Mouse (Mus musculus): ENCODE results near the gene Tmem151a. TPM values are rescaled to one million over a fixed set of nuclear protein-coding genes. Genes with fewer than 3 reads are reported as not detected.

Tmem151a gene
- polyA plus RNA-seq, 1 experiment from 2014 or later = 2.6 TPM

- Histone ChIP-seq H3K4me1 (replicated peaks; ENCODE audit: control insufficient read depth, insufficient read depth, low read length) (peaks cover 39% of the 10 kb centered on the region), H3K9ac (ENCODE audit: low read depth, low read length) (no peak overlapping the region), H3K36me3 (ENCODE audit: control insufficient read depth, insufficient read depth, low read length) (no peaks in the 10 kb centered on the region), H3K4me3 (ENCODE audit: low read depth, low read length) (peak overlapping the region; percentile 52), H3K9me3 (ENCODE audit: control insufficient read depth, low read length) (no peaks in the 10 kb centered on the region), H3K27me3 (replicated peaks; ENCODE audit: control insufficient read depth, insufficient read depth, low read length) (peaks cover 41% of the 10 kb centered on the region), H3K27ac (ENCODE audit: low read depth, low read length) (no peak overlapping the region), H3K4me2 (peak overlapping the region; percentile 95)
- DNase-seq (ENCODE audit: low spot score) (no peak), ATAC-seq (replicated peaks; ENCODE audit: low FRiP score) (0 out of 2 replicates have a peak, but pooled peaks have one; percentile 11)
- WGBS = 2% methylated on average over 15 of the region's 15 CpGs
These were observed 12.3 kb downstream of the Tmem151a start for GRCm38 (mm10) chr19:5073028-5073427.

- peak overlapping the region; percentile 52 for H3K4me3 ChIP-seq (ENCODE audit: low read depth, low read length)
- peak overlapping the region; percentile 66; the same call in 1 of the 2 replicates for H3K9ac ChIP-seq (ENCODE audit: low read depth, low read length)
- no peaks in the 10 kb centered on the region for H3K36me3 ChIP-seq (ENCODE audit: control insufficient read depth, insufficient read depth, low read length)
- 4% methylated on average over 20 of the region's 20 CpGs for WGBS
- peak overlapping the region; percentile 57; the same call in 1 of the 2 replicates for H3K27ac ChIP-seq (ENCODE audit: low read depth, low read length)
- H3K4me2 ChIP-seq = peak overlapping the region; percentile 95
- no peak for DNase-seq (ENCODE audit: low spot score)
- H3K27me3 ChIP-seq (replicated peaks; ENCODE audit: control insufficient read depth, insufficient read depth, low read length) = peaks cover 44% of the 10 kb centered on the region
- peaks cover 44% of the 10 kb centered on the region for H3K4me1 ChIP-seq (replicated peaks; ENCODE audit: control insufficient read depth, insufficient read depth, low read length)
- no peaks in the 10 kb centered on the region for H3K9me3 ChIP-seq (ENCODE audit: control insufficient read depth, low read length)
- ATAC-seq (replicated peaks; ENCODE audit: low FRiP score) = peak; percentile 11; the same call in 1 of the 2 replicates
These were observed 12.8 kb downstream of the Tmem151a start for GRCm38 (mm10) chr19:5072389-5073019.

GRCm38 (mm10) chr19:5071545-5072369 lies 13.6 kb downstream of the Tmem151a start:
- Histone ChIP-seq H3K36me3 (ENCODE audit: control insufficient read depth, insufficient read depth, low read length) (no peaks in the 10 kb centered on the region), H3K27me3 (replicated peaks; ENCODE audit: control insufficient read depth, insufficient read depth, low read length) (peaks cover 44% of the 10 kb centered on the region), H3K9ac (ENCODE audit: low read depth, low read length) (peak overlapping the region; percentile 66), H3K27ac (ENCODE audit: low read depth, low read length) (peak overlapping the region; percentile 66), H3K9me3 (ENCODE audit: control insufficient read depth, low read length) (no peaks in the 10 kb centered on the region), H3K4me1 (replicated peaks; ENCODE audit: control insufficient read depth, insufficient read depth, low read length) (peaks cover 51% of the 10 kb centered on the region), H3K4me3 (ENCODE audit: low read depth, low read length) (peak overlapping the region; percentile 52), H3K4me2 (peak overlapping the region; percentile 95)
- WGBS = 2% methylated on average over 40 of the region's 40 CpGs
- ATAC-seq (replicated peaks; ENCODE audit: low FRiP score) (peak; percentile 80), DNase-seq (ENCODE audit: low spot score) (peak; percentile 84)

- Histone ChIP-seq H3K4me3 (ENCODE audit: low read depth, low read length) (peak overlapping the region; percentile 52), H3K4me1 (replicated peaks; ENCODE audit: control insufficient read depth, insufficient read depth, low read length) (peaks cover 51% of the 10 kb centered on the region), H3K27ac (ENCODE audit: low read depth, low read length) (peak overlapping the region; percentile 66)
These were observed 14.3 kb downstream of the Tmem151a start for GRCm38 (mm10) chr19:5071077-5071476.

GRCm38 (mm10) chr19:5069978-5070377 lies 15.4 kb downstream of the Tmem151a start:
- Histone ChIP-seq H3K9ac (ENCODE audit: low read depth, low read length) (no peak overlapping the region), H3K36me3 (ENCODE audit: control insufficient read depth, insufficient read depth, low read length) (no peaks in the 10 kb centered on the region), H3K4me2 (peak overlapping the region; percentile 95), H3K4me3 (ENCODE audit: low read depth, low read length) (no peak overlapping the region; the same call in 1 of the 2 replicates), H3K9me3 (ENCODE audit: control insufficient read depth, low read length) (no peaks in the 10 kb centered on the region), H3K27me3 (replicated peaks; ENCODE audit: control insufficient read depth, insufficient read depth, low read length) (peaks cover 41% of the 10 kb centered on the region), H3K4me1 (replicated peaks; ENCODE audit: control insufficient read depth, insufficient read depth, low read length) (peaks cover 59% of the 10 kb centered on the region), H3K27ac (ENCODE audit: low read depth, low read length) (peak overlapping the region; percentile 30; the same call in 1 of the 2 replicates)
- WGBS = 71% methylated on average over 7 of the region's 7 CpGs
- ATAC-seq (replicated peaks; ENCODE audit: low FRiP score) (no peak), DNase-seq (ENCODE audit: low spot score) (no peak)

More at GRCm38 (mm10) chr19:5071077-5071476, 14.3 kb downstream of the Tmem151a start:
- H3K4me2 ChIP-seq = peak overlapping the region; percentile 95
- DNase-seq (ENCODE audit: low spot score) (no peak), ATAC-seq (replicated peaks; ENCODE audit: low FRiP score) (no peak)
- H3K36me3 ChIP-seq (ENCODE audit: control insufficient read depth, insufficient read depth, low read length) = no peaks in the 10 kb centered on the region
- peaks cover 41% of the 10 kb centered on the region for H3K27me3 ChIP-seq (replicated peaks; ENCODE audit: control insufficient read depth, insufficient read depth, low read length)
- peak overlapping the region; percentile 66 for H3K9ac ChIP-seq (ENCODE audit: low read depth, low read length)
- H3K9me3 ChIP-seq (ENCODE audit: control insufficient read depth, low read length) = no peaks in the 10 kb centered on the region
- WGBS = 14% methylated on average over 11 of the region's 11 CpGs

- ATAC-seq (replicated peaks; ENCODE audit: low FRiP score) (no peak), DNase-seq (ENCODE audit: low spot score) (no peak)
- no peak overlapping the region for H3K27ac ChIP-seq (ENCODE audit: low read depth, low read length)
- no peaks in the 10 kb centered on the region for H3K36me3 ChIP-seq (ENCODE audit: control insufficient read depth, insufficient read depth, low read length)
- H3K4me1 ChIP-seq (replicated peaks; ENCODE audit: control insufficient read depth, insufficient read depth, low read length) = peaks cover 62% of the 10 kb centered on the region
- peak overlapping the region; percentile 59; the same call in 1 of the 2 replicates for H3K4me3 ChIP-seq (ENCODE audit: low read depth, low read length)
- peaks cover 41% of the 10 kb centered on the region for H3K27me3 ChIP-seq (replicated peaks; ENCODE audit: control insufficient read depth, insufficient read depth, low read length)
- no peak overlapping the region for H3K9ac ChIP-seq (ENCODE audit: low read depth, low read length)
- H3K4me2 ChIP-seq = peak overlapping the region; percentile 95
- H3K9me3 ChIP-seq (ENCODE audit: control insufficient read depth, low read length) = no peaks in the 10 kb centered on the region
- WGBS = 74% methylated on average over 5 of the region's 5 CpGs
These were observed 15.8 kb downstream of the Tmem151a start for GRCm38 (mm10) chr19:5069486-5069885.

- H3K9me3 ChIP-seq (ENCODE audit: control insufficient read depth, low read length) = no peaks in the 10 kb centered on the region
- H3K4me1 ChIP-seq (replicated peaks; ENCODE audit: control insufficient read depth, insufficient read depth, low read length) = peaks cover 62% of the 10 kb centered on the region
- no peaks in the 10 kb centered on the region for H3K36me3 ChIP-seq (ENCODE audit: control insufficient read depth, insufficient read depth, low read length)
- H3K27ac ChIP-seq (ENCODE audit: low read depth, low read length) = peak overlapping the region; percentile 90
- no peak for DNase-seq (ENCODE audit: low spot score)
- no peak for ATAC-seq (replicated peaks; ENCODE audit: low FRiP score)
- peak overlapping the region; percentile 73 for H3K9ac ChIP-seq (ENCODE audit: low read depth, low read length)
- 36% methylated on average over 21 of the region's 21 CpGs for WGBS
- H3K4me2 ChIP-seq = peak overlapping the region; percentile 95
- peaks cover 40% of the 10 kb centered on the region for H3K27me3 ChIP-seq (replicated peaks; ENCODE audit: control insufficient read depth, insufficient read depth, low read length)
- peak overlapping the region; percentile 59 for H3K4me3 ChIP-seq (ENCODE audit: low read depth, low read length)
These were observed 16.6 kb downstream of the Tmem151a start for GRCm38 (mm10) chr19:5068570-5069234.

GRCm38 (mm10) chr19:5067867-5068569 lies 17.3 kb downstream of the Tmem151a start, which contains the start of gene Cd248:
Gene Cd248 (plus strand): TSS chr19:5068078.
- ATAC-seq (replicated peaks; ENCODE audit: low FRiP score) (0 out of 2 replicates have a peak, but pooled peaks have one; percentile 9), DNase-seq (ENCODE audit: low spot score) (peak; percentile 71)
- Histone ChIP-seq H3K27me3 (replicated peaks; ENCODE audit: control insufficient read depth, insufficient read depth, low read length) (peaks cover 40% of the 10 kb centered on the region), H3K9ac (ENCODE audit: low read depth, low read length) (peak within 1 kb of the TSS; percentile 73), H3K27ac (ENCODE audit: low read depth, low read length) (peak within 1 kb of the TSS; percentile 90), H3K4me3 (ENCODE audit: low read depth, low read length) (peak within 1 kb of the TSS; percentile 59), H3K36me3 (ENCODE audit: control insufficient read depth, insufficient read depth, low read length) (no peaks in the 10 kb centered on the region), H3K4me1 (replicated peaks; ENCODE audit: control insufficient read depth, insufficient read depth, low read length) (peaks cover 62% of the 10 kb centered on the region), H3K9me3 (ENCODE audit: control insufficient read depth, low read length) (no peaks in the 10 kb centered on the region), H3K4me2 (peak within 1 kb of the TSS; percentile 95)
- WGBS = 2% methylated on average over 54 of the region's 56 CpGs

All from liver, embryonic 11.5 days (tissue).